Mouse (Mus musculus) natural killer cell, adult 2 months (primary cell): ENCODE measurements at regions not wholly inside any gene's neighbourhood (a gene's known extent, or its start where the extent isn't known, plus 50 kb on each side); places are given as distances from the start of the nearest gene placed in this dataset.
A peak's percentile ranks its signal among the peaks of the same experiment; 100 is the strongest.

Experiments used
- DNase-seq, 2 experiments: peaks; one replicate each; pipeline ENCODE4 v3.0.0; 2022; ENCODE audit warnings: low spot score in 2 of 2

- no peak for DNase-seq
Observed at GRCm38 (mm10) chr10:68606848-68607247, 65.2 kb upstream of the Cabcoco1 start.

- DNase-seq = peak; percentile 2 to 9
Observed at GRCm38 (mm10) chr10:68611906-68612305, 70.2 kb upstream of the Cabcoco1 start.

- DNase-seq = no peak
Observed at GRCm38 (mm10) chr10:68612727-68613126, 71.0 kb upstream of the Cabcoco1 start.

GRCm38 (mm10) chr10:68623786-68624185, 82.1 kb upstream of the Cabcoco1 start:
- DNase-seq = no peak

GRCm38 (mm10) chr10:68625329-68625728, 83.6 kb upstream of the Cabcoco1 start:
- DNase-seq = no peak

GRCm38 (mm10) chr10:68625752-68626151, 84.1 kb upstream of the Cabcoco1 start:
- peak in 1 of 2 experiments; percentile 3 for DNase-seq

- no peak for DNase-seq
Observed at GRCm38 (mm10) chr10:68629486-68629885, 87.8 kb upstream of the Cabcoco1 start.

GRCm38 (mm10) chr10:68633180-68633579, 90.3 kb upstream of the Tmem26 start:
- DNase-seq = no peak

GRCm38 (mm10) chr10:68652700-68653099, 70.7 kb upstream of the Tmem26 start:
- DNase-seq = no peak

- no peak for DNase-seq
Observed at GRCm38 (mm10) chr10:68655491-68655890, 68.0 kb upstream of the Tmem26 start.

GRCm38 (mm10) chr10:68666094-68666493, 57.4 kb upstream of the Tmem26 start:
- DNase-seq = no peak

GRCm38 (mm10) chr10:68669330-68669729, 54.1 kb upstream of the Tmem26 start:
- no peak for DNase-seq

GRCm38 (mm10) chr10:68669992-68670391, 53.5 kb upstream of the Tmem26 start:
- no peak for DNase-seq

GRCm38 (mm10) chr10:68672291-68672690, 51.2 kb upstream of the Tmem26 start:
- DNase-seq = no peak

- DNase-seq = peak; percentile 72 to 77
Observed at GRCm38 (mm10) chr10:68673102-68673872, 50.2 kb upstream of the Tmem26 start.
